Mouse (Mus musculus) thymus, adult 2 months (tissue): Measurements from ENCODE around the gene Dzip3.

Experiments used
- CTCF ChIP-seq: fragments of 200-500 bp; IDR thresholded peaks from 2 replicates; pipeline ENCODE4 v1.5.1; 2012; ENCODE audit warnings: mild to moderate bottlenecking, control low read depth, low read length, moderate library complexity, borderline replicate concordance; ENCODE audit not compliant: control insufficient read depth, poor library complexity, insufficient read depth; ENCODE audit errors: extremely low read depth
- POLR2A ChIP-seq: fragments of 200-500 bp; IDR thresholded peaks from 2 replicates; pipeline ENCODE4 v1.6.1; 2012; ENCODE audit warnings: mild to moderate bottlenecking, low read length, control low read depth, moderate library complexity; ENCODE audit not compliant: control insufficient read depth, poor library complexity, insufficient read depth; ENCODE audit errors: extremely low read depth

DNA sequence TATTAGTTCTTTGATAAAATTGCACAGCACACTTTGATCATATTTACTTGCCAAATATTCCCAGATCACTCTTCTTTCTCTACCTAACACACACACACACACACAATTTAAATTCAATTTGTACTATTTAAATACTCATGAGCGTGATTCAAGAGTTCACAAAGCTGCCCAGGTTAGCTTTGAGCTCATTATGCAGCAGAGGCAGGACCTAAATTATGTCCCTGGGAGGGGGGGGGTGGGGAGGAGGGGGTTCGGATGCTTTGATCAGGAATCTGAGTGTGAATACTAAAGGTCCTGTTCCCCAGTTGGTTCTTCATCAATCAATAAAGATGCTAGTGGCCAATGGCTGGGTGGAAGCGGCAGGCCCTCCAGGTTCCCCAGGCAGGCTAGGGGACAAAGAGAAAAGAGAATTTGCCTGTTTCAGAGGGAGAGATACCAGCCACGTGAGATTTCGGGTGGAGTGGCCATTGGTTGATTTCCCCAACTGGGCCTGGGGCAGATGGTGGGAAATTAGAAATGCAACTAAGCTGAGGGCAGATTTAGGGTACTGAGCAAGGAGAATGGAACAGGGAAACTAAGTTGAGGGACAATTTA is 8.8 kb downstream of the Dzip3 start:
- TF ChIP-seq CTCF (no peak), POLR2A (no peak)
